Mouse (Mus musculus) limb, embryonic 15.5 days (tissue): ENCODE data around the gene Mlycd. TPM values are rescaled to one million over a fixed set of nuclear protein-coding genes. Genes with fewer than 3 reads are reported as not detected.

Experiments used
- ATAC-seq: fragments of 200-750 bp; cut with Nextera tagmentation; 2 replicates; pipeline ENCODE4 v1.8.0; 2017; ENCODE audit warnings: low read depth, moderate TSS enrichment; ENCODE audit not compliant: insufficient number of reproducible peaks, low FRiP score, low TSS enrichment
- H3K27ac ChIP-seq: fragments of 300-500 bp; sonication (generic); 2 replicates; pipeline ENCODE4 v1.5.1; 2015; ENCODE audit warnings: moderate library complexity, mild to moderate bottlenecking, inconsistent platforms
- H3K27me3 ChIP-seq: fragments of 300-500 bp; sonication (generic); 2 replicates; pipeline ENCODE4 v1.6.1; 2015; ENCODE audit warnings: inconsistent platforms
- H3K36me3 ChIP-seq: fragments of 300-500 bp; sonication (generic); 2 replicates; pipeline ENCODE4 v1.6.1; 2015; ENCODE audit warnings: inconsistent platforms
- H3K4me1 ChIP-seq: fragments of 300-500 bp; sonication (generic); 2 replicates; pipeline ENCODE4 v1.6.1; 2015; ENCODE audit warnings: inconsistent platforms
- H3K4me2 ChIP-seq: fragments of 300-500 bp; sonication (generic); 2 replicates; pipeline ENCODE4 v1.6.1; 2015; ENCODE audit warnings: mild to moderate bottlenecking, inconsistent platforms
- H3K4me3 ChIP-seq: fragments of 300-500 bp; sonication (generic); 2 replicates; pipeline ENCODE4 v1.5.1; 2015; ENCODE audit warnings: mild to moderate bottlenecking, inconsistent platforms
- H3K9ac ChIP-seq: fragments of 300-500 bp; sonication (generic); 2 replicates; pipeline ENCODE4 v1.6.1; 2015; ENCODE audit warnings: inconsistent platforms
- H3K9me3 ChIP-seq: fragments of 300-500 bp; sonication (generic); 2 replicates; pipeline ENCODE4 v1.6.1; 2016; ENCODE audit warnings: inconsistent platforms
- WGBS: fragments of 180-500 bp; shearing (Covaris S2); methylation state at CpG from one replicate; pipeline ENCODE4 v1.1.7; 2015; 5-methylcytosine and 5-hydroxymethylcytosine counted together
- polyA plus RNA-seq: library from polyadenylated mRNA; unstranded; fragments of >200 nt; fragmentation: Nextera tagmentation; extraction: Ambion mirVana; gene quantifications from 2 replicates; pipeline ENCODE4 v1.2.1, GENCODE M21; 2015

Mlycd gene
- polyA plus RNA-seq, 1 experiment from 2014 or later, result 11.9 TPM

DNA sequence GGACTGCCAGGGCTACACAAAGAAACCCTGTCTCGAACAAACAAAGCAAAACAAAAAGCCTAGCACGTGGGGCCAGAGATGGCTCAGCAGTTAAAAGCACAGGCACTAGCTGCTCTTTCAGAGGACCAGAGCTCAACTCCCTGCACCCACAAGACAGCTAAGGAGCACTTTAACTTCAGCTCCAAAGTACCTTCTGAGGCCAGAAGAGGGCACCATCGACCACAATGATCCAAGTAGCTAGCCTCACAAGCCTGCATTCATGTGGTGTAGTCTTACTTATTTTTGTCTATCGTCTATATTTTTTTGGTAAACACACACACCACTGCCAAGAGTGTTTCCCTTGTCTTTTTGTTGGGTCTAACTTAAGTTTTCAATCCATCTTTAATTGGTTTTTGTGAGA, 14.1 kb upstream of the Mlycd start:
- whole genome bisulfite sequencing, result 39% methylated on average over 4 of the region's 4 CpGs

DNA sequence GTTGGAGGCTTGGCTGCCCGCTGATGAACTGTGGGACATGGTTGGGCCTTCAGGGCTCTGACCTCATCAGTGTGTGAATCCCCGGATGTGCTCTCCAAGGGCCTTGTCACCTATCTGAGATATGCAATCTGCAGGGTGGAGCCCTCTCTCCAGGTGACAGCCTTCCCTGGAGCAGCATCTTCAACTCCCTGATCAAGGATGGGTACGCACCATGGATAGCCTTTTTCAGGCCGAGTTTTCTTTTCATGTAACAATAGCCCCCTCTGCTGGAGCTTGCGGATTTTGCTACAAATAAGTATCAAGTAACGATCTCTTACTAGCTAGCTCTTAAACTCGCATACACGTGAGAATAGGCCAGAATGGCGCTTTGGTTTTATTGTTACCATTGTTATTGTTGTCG, 10.2 kb upstream of the Mlycd start:
- Histone ChIP-seq H3K4me2 (no peak overlapping the region), H3K36me3 (no peaks in the 10 kb centered on the region), H3K27ac (no peak overlapping the region), H3K4me1 (no peaks in the 10 kb centered on the region), H3K27me3 (peaks cover 24% of the 10 kb centered on the region), H3K9ac (no peak overlapping the region), H3K9me3 (no peaks in the 10 kb centered on the region), H3K4me3 (no peak overlapping the region)
- no peak for ATAC-seq
- WGBS, result 20% methylated on average over 10 of the region's 10 CpGs

More for the DNA sequence above, 14.1 kb upstream of the Mlycd start:
- Histone ChIP-seq H3K27me3 (peaks cover 8% of the 10 kb centered on the region), H3K9me3 (no peaks in the 10 kb centered on the region), H3K27ac (no peak overlapping the region), H3K36me3 (no peaks in the 10 kb centered on the region), H3K9ac (no peak overlapping the region), H3K4me3 (no peak overlapping the region), H3K4me1 (no peaks in the 10 kb centered on the region), H3K4me2 (no peak overlapping the region)
- no peak for ATAC-seq

DNA sequence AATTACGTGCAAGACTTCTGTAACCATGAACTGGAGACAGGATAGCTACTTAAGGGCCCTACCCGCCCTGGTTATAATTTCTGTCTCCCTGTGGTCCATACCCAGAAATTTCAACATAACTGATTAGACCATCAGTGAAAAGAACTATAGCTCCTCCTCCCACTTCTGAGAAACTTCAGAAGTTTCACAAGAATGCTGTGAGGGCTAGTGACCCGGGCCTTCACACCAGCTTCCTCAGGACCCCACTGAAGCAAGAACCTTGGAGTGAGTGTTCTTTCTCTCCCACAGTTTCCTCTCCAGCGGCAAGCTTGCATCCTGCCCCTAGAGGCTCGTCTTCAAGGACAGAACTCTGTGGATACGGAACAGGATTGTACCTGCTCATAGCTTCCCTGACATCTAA, 8.8 kb upstream of the Mlycd start:
- no peak for ATAC-seq
- H3K9ac ChIP-seq, result no peak overlapping the region
- H3K4me1 ChIP-seq, result no peaks in the 10 kb centered on the region
- H3K4me2 ChIP-seq, result no peak overlapping the region
- WGBS, result 68% methylated on average over 6 of the region's 6 CpGs
- H3K36me3 ChIP-seq, result no peaks in the 10 kb centered on the region
- peaks cover 24% of the 10 kb centered on the region for H3K27me3 ChIP-seq
- no peak overlapping the region for H3K4me3 ChIP-seq
- H3K9me3 ChIP-seq, result no peaks in the 10 kb centered on the region
- H3K27ac ChIP-seq, result no peak overlapping the region

DNA sequence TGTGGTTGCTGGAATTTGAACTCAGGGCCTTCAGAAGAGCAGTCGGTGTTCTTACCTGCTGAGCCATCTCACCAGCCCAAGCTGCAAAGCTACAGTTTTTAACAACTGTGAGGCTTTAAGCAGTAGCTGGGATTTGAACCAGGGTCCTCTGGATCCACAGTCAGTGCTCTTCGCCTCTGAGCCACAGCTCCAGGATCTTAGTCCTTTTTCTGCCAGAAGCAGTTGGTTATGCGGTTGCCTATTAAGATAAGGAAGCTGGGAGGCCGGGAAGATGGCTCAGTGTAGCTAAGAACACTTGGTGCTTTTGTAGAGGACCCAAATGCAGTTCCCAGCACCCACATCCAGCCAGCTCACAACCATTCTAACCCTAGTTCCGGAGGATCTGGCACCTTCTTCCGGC, 7.7 kb upstream of the Mlycd start:
- H3K9me3 ChIP-seq, result no peaks in the 10 kb centered on the region
- 79% methylated on average over 6 of the region's 6 CpGs for WGBS
- ATAC-seq, result no peak
- no peak overlapping the region for H3K9ac ChIP-seq
- no peak overlapping the region for H3K4me2 ChIP-seq
- H3K27me3 ChIP-seq, result peaks cover 24% of the 10 kb centered on the region
- no peak overlapping the region for H3K27ac ChIP-seq
- H3K4me3 ChIP-seq, result no peak overlapping the region
- no peaks in the 10 kb centered on the region for H3K4me1 ChIP-seq
- H3K36me3 ChIP-seq, result no peaks in the 10 kb centered on the region

DNA sequence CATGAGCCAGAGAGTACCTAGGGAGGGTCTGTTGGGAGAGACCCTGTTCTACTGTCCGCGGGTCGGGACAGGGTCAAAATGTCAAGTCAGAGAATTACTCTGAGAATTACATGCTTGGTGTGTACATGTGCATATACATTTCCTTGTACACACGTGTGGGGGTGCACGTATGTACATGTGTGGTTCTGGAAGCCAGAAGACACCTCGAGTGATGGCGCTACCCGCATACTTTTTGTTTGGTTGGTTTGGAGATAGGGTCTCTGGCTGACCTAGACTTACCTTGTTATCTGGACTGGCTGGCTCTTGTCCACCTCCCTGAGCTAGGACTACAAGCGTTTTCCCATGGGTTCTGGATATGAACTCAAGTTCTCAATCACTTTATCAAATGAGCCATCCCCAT, 581 bp upstream of the Mlycd start:
- no peak overlapping the region for H3K9ac ChIP-seq
- H3K36me3 ChIP-seq, result 0 out of 2 replicates have a peak, but pooled peaks cover 6% of the 10 kb centered on the region
- H3K9me3 ChIP-seq, result no peaks in the 10 kb centered on the region
- no peak for ATAC-seq
- peaks cover 9% of the 10 kb centered on the region for H3K27me3 ChIP-seq
- 0 out of 2 replicates have a peak overlapping the region, but pooled peaks have one; percentile 44 for H3K27ac ChIP-seq
- H3K4me1 ChIP-seq, result peaks cover 14% of the 10 kb centered on the region
- peak overlapping the region; percentile 83 for H3K4me3 ChIP-seq
- peak overlapping the region; percentile 97 for H3K4me2 ChIP-seq
- 78% methylated on average over 9 of the region's 9 CpGs for WGBS

DNA sequence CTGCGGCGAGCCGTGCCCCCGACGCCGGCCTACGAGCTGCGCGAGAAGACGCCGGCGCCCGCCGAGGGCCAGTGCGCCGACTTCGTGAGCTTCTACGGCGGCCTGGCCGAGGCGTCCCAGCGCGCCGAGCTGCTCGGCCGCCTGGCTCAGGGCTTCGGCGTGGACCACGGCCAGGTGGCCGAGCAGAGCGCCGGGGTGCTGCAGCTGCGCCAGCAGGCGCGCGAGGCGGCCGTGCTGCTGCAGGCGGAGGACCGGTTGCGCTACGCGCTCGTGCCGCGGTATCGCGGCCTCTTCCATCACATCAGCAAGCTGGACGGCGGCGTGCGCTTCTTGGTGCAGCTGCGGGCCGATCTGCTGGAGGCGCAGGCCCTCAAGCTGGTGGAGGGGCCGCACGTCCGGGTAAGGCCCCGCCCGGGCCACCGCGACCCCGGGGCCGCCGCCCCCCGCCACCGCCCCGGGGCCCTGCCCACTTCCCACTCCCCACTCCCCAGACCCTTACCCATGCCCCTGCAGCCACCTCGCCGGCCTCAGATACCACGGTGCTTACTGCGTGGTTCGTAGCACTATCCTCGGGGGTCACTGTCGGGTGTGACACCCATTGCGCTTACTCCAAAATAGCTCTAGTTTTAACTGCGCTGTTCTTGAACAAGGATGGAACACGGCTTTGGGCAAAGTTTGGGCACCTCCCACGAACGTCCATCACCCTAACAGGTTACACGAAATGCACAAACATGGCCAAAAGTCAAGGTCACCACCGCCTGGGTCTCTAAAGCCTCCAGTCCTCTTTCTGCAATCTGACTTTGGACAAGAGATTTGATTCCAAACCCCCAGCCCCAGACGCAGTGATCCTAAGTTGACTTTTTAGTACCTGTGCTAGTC, 633 bp downstream of the Mlycd start:
- peak overlapping the region; percentile 83 for H3K4me3 ChIP-seq
- H3K36me3 ChIP-seq, result 0 out of 2 replicates have a peak, but pooled peaks cover 6% of the 10 kb centered on the region
- ATAC-seq, result peak; percentile 26
- H3K4me1 ChIP-seq, result peaks cover 14% of the 10 kb centered on the region
- H3K27ac ChIP-seq, result peak overlapping the region; percentile 78
- H3K4me2 ChIP-seq, result peak overlapping the region; percentile 97
- peaks cover 9% of the 10 kb centered on the region for H3K27me3 ChIP-seq
- peak overlapping the region; percentile 79 for H3K9ac ChIP-seq
- no peaks in the 10 kb centered on the region for H3K9me3 ChIP-seq
- 6% methylated on average over 78 of the region's 83 CpGs for WGBS

DNA sequence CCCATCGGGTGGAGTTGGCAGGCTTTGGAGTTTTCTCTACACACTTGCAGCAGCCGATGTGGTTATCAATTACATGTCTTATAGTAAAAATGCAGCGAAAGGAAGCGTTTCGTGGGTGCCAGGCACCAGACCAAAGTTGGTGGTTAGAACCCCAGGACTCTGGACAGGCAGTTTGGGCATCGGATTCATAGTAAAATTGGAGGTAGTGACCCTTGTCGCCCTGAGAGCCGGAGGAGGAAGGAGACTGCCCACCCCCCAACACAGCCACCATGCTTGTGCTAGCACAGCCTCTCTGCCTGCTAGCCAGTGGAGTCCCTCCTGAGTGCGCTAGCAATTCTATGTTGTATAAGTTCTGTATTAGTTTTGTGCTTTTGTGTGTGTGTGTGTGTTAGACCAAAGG, 3.9 kb downstream of the Mlycd start:
- H3K4me3 ChIP-seq, result no peak overlapping the region
- no peaks in the 10 kb centered on the region for H3K9me3 ChIP-seq
- H3K4me1 ChIP-seq, result peaks cover 14% of the 10 kb centered on the region
- WGBS, result 86% methylated on average over 9 of the region's 9 CpGs
- H3K27me3 ChIP-seq, result peaks cover 4% of the 10 kb centered on the region
- H3K9ac ChIP-seq, result no peak overlapping the region
- no peak for ATAC-seq
- H3K27ac ChIP-seq, result no peak overlapping the region
- H3K36me3 ChIP-seq, result peaks cover 15% of the 10 kb centered on the region; the same call in 1 of the 2 replicates
- H3K4me2 ChIP-seq, result no peak overlapping the region

DNA sequence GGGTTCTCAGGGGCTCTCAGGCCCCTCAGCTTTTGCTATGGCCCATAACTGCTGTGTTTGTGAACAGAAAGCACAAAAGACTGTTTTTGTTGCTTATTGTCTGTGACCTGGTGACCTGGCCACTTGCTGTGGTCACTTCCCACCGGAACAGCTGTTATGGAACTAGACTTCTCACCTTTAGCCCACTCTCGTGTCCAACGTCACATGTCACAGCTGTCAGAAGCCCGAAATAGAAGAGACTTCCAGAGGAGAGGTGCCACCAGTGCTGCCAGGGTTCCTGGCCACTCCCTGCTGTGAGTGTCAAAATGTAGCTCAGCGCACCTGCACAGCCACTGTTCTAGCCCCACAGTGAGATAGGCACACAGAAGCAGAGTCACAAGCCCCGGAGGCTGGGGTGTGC, 4.6 kb downstream of the Mlycd start:
- no peak overlapping the region for H3K9ac ChIP-seq
- H3K27ac ChIP-seq, result no peak overlapping the region
- H3K36me3 ChIP-seq, result peaks cover 15% of the 10 kb centered on the region
- H3K4me1 ChIP-seq, result peaks cover 12% of the 10 kb centered on the region
- H3K4me3 ChIP-seq, result no peak overlapping the region
- H3K27me3 ChIP-seq, result no peaks in the 10 kb centered on the region; the same call in 1 of the 2 replicates
- no peak overlapping the region for H3K4me2 ChIP-seq
- 66% methylated on average over 6 of the region's 6 CpGs for WGBS
- H3K9me3 ChIP-seq, result no peaks in the 10 kb centered on the region
- ATAC-seq, result no peak

DNA sequence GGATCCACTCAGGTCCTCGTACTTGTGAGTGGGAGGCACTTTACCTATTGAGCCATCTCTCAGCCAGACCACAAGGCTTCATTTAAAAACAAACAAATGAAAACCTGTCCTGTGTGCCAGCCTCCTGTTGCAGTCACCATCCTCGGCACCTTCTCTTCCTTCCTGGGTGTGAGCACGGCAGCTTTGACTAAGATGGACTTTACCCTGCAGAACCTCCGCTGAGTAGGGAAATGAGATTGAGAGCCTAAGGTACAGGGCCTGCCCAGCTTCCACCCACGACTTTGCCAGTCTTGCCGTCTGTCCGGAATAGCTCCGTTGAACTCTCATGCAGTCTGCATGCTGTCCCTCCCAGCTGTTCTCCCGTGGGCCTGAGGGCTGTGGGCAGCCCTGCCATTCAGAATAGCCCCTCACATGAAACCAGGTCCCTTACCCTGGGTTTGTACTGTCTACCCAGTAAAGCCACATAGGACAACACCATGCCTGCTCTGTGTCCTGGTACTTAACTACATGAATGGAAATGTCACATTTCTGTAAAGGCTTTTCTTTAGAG, 5.5 kb downstream of the Mlycd start:
- 80% methylated on average over 9 of the region's 9 CpGs for WGBS
- Histone ChIP-seq H3K27ac (no peak overlapping the region), H3K27me3 (no peaks in the 10 kb centered on the region; the same call in 1 of the 2 replicates), H3K9me3 (no peaks in the 10 kb centered on the region), H3K36me3 (peaks cover 24% of the 10 kb centered on the region), H3K4me3 (no peak overlapping the region), H3K4me1 (peaks cover 9% of the 10 kb centered on the region), H3K4me2 (no peak overlapping the region), H3K9ac (no peak overlapping the region)
- no peak for ATAC-seq

DNA sequence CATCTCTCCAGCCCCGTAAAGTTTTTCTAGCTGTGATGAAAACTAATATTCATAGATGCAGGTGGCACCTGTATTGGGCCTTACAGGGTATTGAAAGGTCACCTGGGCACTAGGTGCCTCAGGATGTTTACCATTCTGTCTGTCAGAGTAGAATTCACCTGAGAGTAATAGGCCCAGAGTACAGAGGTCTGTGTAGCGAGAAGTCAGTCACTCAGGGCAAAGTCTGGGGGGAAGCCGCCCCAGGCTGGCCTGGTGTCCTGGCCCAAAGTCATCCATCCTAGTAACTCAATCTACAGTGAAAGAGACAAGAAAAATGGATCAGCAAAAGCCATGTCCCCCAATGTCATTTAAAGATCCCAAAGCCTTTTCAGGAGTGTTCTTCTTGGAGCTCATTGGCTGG, 6.2 kb downstream of the Mlycd start:
- no peak for ATAC-seq
- Histone ChIP-seq H3K9me3 (no peaks in the 10 kb centered on the region), H3K4me3 (no peak overlapping the region), H3K27me3 (no peaks in the 10 kb centered on the region; the same call in 1 of the 2 replicates), H3K4me1 (0 out of 2 replicates have a peak, but pooled peaks cover 2% of the 10 kb centered on the region), H3K36me3 (peaks cover 26% of the 10 kb centered on the region), H3K27ac (no peak overlapping the region), H3K4me2 (no peak overlapping the region), H3K9ac (no peak overlapping the region)
- 80% methylated on average over 3 of the region's 3 CpGs for WGBS

DNA sequence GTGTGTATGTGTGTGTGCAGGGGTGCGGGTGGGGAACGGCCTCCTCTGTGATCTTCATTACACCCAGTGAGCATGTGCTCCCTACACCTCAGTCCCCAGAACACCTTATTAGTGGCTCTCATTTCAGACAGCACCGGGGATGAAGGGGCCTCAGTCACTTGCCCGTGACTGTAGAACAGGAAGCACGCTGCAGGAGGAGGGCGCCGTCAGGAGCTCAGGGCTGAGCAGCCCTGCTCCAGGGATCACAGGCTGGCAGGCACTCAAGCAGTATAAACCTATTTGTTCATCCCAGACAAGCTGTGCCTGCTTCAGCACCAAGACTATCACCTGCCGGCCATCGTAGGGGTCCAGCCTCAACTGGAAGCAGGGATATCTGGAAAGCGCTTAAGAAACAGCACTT, 9.2 kb downstream of the Mlycd start:
- H3K27me3 ChIP-seq, result no peaks in the 10 kb centered on the region
- no peak overlapping the region for H3K9ac ChIP-seq
- H3K9me3 ChIP-seq, result no peaks in the 10 kb centered on the region
- no peak overlapping the region for H3K27ac ChIP-seq
- WGBS, result 68% methylated on average over 10 of the region's 10 CpGs
- no peak overlapping the region for H3K4me3 ChIP-seq
- no peaks in the 10 kb centered on the region for H3K4me1 ChIP-seq
- H3K4me2 ChIP-seq, result no peak overlapping the region
- peaks cover 37% of the 10 kb centered on the region for H3K36me3 ChIP-seq
- ATAC-seq, result no peak

DNA sequence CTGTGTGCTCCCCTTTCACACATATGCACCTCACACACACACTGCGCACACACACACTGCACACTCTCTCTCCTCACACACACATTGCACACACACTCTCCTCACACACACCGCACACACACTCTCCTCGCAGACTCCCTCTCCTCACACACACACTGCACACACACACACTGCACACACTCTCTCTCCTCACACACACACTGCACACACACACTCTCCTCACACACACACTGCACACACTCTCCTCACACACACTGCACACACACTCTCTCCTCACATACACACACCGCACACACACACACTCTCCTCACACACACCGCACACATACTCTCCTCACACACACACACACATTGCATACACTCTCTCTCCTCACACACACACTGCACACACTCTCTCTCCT, 10.0 kb downstream of the Mlycd start:
- no peak overlapping the region for H3K4me2 ChIP-seq
- no peak for ATAC-seq
- no peaks in the 10 kb centered on the region for H3K27me3 ChIP-seq
- H3K36me3 ChIP-seq, result peaks cover 44% of the 10 kb centered on the region
- 95% methylated on average over 5 of the region's 5 CpGs for WGBS
- no peaks in the 10 kb centered on the region for H3K4me1 ChIP-seq
- H3K9me3 ChIP-seq, result no peaks in the 10 kb centered on the region
- no peak overlapping the region for H3K27ac ChIP-seq
- H3K9ac ChIP-seq, result no peak overlapping the region
- no peak overlapping the region for H3K4me3 ChIP-seq
